Mouse (Mus musculus) olfactory bulb, adult 2 months (tissue): ENCODE results near the gene Cnrip1.

Source experiments
- CTCF ChIP-seq: fragments of 200-500 bp; IDR thresholded peaks from 2 replicates; pipeline ENCODE4 v1.5.1; 2012; ENCODE audit warnings: low read depth, mild to moderate bottlenecking, low read length, moderate library complexity; ENCODE audit not compliant: insufficient read depth
- POLR2A ChIP-seq: fragments of 200-500 bp; IDR thresholded peaks from 2 replicates; pipeline ENCODE4 v1.6.1; 2012; ENCODE audit warnings: mild to moderate bottlenecking, low read depth, low read length, moderate library complexity; ENCODE audit not compliant: insufficient read depth

GRCm38 (mm10) chr11:17051545-17052475 lies at the start of gene Cnrip1, which contains the start of gene Plek:
- TF ChIP-seq CTCF = no peak
- TF ChIP-seq POLR2A = peak; percentile 17; the same call in 1 of the 2 replicates
